Mouse (Mus musculus): ENCODE results near the gene 1700016C15Rik. TPM values are rescaled to one million over a fixed set of nuclear protein-coding genes. Genes with fewer than 3 reads are reported as not detected.

Gene 1700016C15Rik
- polyA plus RNA-seq, 1 experiment from 2014 or later: not detected

DNA sequence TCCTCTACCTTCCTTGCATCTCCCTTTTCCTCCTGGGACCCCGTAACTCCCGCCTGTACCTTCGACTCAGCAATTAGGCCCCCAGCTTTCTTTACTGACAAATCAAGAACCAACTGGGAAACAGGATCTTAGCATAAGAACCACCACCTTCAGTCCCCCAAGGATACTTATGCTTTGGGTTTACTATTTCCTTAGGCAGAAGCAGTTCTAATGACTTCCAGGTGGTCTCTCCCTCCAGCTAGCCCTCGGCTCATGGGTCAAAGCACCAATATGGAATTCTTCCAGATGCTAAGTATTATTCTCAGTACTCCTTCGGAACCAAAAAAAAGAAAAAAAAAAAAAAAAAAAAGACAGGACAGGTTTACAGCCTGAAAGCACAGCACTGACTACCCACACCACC is 27.6 kb downstream of the 1700016C15Rik start:
- Histone ChIP-seq H3K9me3 (replicated peaks) (no peaks in the 10 kb centered on the region), H3K27me3 (replicated peaks) (no peaks in the 10 kb centered on the region), H3K4me2 (no peak overlapping the region), H3K27ac (no peak overlapping the region), H3K36me3 (peaks cover 6% of the 10 kb centered on the region), H3K4me1 (no peaks in the 10 kb centered on the region), H3K4me3 (no peak overlapping the region), H3K9ac (no peak overlapping the region)
- ATAC-seq: no peak
- 76% methylated on average over 5 of the region's 5 CpGs for WGBS (ENCODE audit: insufficient replicate concordance)

DNA sequence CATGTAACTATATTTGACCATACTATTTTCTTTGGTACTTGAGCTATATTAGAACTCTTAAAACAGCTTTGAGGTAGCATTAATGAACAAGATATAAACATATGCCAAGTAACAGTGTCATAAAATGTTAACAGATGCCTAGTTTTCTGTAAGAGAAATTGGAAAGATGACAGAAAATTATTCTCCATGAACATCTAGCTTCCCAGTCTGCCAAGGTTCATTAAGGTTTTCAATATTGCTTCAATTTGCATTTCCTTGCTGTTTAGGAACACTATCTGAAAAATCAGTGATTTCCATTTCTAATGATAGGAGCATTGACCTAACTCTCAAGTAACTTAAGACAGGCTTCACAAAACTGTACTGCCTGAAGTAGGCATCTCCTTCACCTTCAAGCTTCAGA is 39.3 kb downstream of the 1700016C15Rik start:
- H3K4me1 ChIP-seq: no peaks in the 10 kb centered on the region
- no peaks in the 10 kb centered on the region for H3K27me3 ChIP-seq (replicated peaks)
- H3K36me3 ChIP-seq: peaks cover 77% of the 10 kb centered on the region
- ATAC-seq: no peak
- no peaks in the 10 kb centered on the region for H3K9me3 ChIP-seq (replicated peaks)
- H3K4me2 ChIP-seq: no peak overlapping the region
- no peak overlapping the region for H3K9ac ChIP-seq
- no peak overlapping the region for H3K27ac ChIP-seq
- H3K4me3 ChIP-seq: no peak overlapping the region

DNA sequence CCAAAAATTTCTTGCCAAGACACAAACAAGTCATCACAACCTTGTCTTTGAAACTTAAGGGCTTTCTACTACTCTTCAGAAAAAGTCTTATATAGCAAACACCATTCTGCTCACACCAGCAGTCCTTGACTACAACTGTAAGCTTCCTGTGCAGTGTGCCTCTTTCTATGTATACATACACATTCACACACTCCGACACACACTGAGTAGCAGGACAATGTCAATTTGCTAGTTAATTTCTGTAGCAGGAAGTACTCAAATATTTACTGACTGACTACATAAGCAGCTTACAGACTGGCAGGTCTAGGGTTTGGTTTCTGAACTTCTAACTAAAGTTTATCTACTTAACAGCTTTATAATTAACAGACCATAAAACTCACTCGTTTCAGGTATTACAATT is 47.8 kb downstream of the 1700016C15Rik start:
- peaks cover 66% of the 10 kb centered on the region for H3K36me3 ChIP-seq
- ATAC-seq: no peak

DNA sequence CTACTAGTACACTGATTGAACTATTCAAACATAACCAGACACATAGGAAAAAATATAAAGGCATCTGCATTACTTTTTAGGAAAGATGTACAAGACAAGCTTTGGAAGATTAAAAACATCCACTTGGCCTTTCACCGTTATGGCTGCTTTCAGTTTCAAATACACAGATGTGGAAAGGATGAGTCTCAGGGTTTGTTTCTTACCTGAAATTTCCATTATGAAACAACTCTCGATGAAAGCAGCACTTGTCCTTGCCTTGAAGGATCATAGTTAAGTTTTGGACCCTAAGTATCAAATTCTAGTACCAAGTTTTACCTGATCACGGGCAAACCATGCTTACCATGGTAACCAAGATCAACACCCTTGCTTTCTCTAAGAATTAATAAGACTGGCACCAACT is 63.2 kb downstream of the 1700016C15Rik start:
- WGBS (ENCODE audit: insufficient replicate concordance): 80% methylated on average over 3 of the region's 3 CpGs
- H3K4me2 ChIP-seq: no peak overlapping the region
- H3K9ac ChIP-seq: no peak overlapping the region

More for the DNA sequence above, 47.8 kb downstream of the 1700016C15Rik start:
- Histone ChIP-seq H3K27me3 (replicated peaks) (no peaks in the 10 kb centered on the region), H3K4me1 (no peaks in the 10 kb centered on the region), H3K9ac (no peak overlapping the region), H3K9me3 (replicated peaks) (no peaks in the 10 kb centered on the region), H3K4me2 (no peak overlapping the region), H3K27ac (no peak overlapping the region), H3K4me3 (no peak overlapping the region)
- 76% methylated on average over 2 of the region's 2 CpGs for WGBS (ENCODE audit: insufficient replicate concordance)

DNA sequence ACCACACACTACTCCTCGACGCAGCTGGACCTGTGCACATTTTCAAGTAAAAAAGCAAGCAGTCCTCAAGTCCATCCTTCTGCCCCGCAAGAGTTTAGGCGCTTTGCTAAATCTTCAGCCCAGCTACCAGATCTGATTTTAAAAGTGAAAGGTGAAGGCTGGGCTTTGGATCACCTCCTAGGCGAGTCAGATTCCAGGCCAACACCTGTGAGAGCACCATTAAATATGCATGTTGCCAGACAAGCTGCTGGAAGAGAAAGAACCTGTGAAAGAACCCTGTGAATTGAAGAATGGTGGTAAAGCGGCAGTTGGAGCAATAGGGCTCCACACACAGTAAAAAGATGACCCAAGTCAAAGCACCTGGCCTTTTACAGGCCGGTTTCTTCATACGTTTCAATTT is 65.3 kb downstream of the 1700016C15Rik start:
- Histone ChIP-seq H3K4me1 (peaks cover 34% of the 10 kb centered on the region), H3K27me3 (replicated peaks) (0 out of 2 replicates have a peak, but pooled peaks cover 5% of the 10 kb centered on the region), H3K4me2 (peak overlapping the region; percentile 90), H3K27ac (0 out of 2 replicates have a peak overlapping the region, but pooled peaks have one; percentile 8), H3K36me3 (peaks cover 6% of the 10 kb centered on the region; the same call in 1 of the 2 replicates), H3K9me3 (replicated peaks) (0 out of 2 replicates have a peak, but pooled peaks cover 2% of the 10 kb centered on the region), H3K9ac (peak overlapping the region; percentile 95), H3K4me3 (peak overlapping the region; percentile 93)
- WGBS (ENCODE audit: insufficient replicate concordance): 8% methylated on average over 8 of the region's 8 CpGs
- ATAC-seq: no peak

More for the DNA sequence above, 63.2 kb downstream of the 1700016C15Rik start:
- peaks cover 10% of the 10 kb centered on the region; the same call in 1 of the 2 replicates for H3K9me3 ChIP-seq (replicated peaks)
- no peak overlapping the region for H3K4me3 ChIP-seq
- H3K27me3 ChIP-seq (replicated peaks): no peaks in the 10 kb centered on the region
- no peak for ATAC-seq
- H3K36me3 ChIP-seq: peaks cover 14% of the 10 kb centered on the region; the same call in 1 of the 2 replicates
- H3K27ac ChIP-seq: no peak overlapping the region
- H3K4me1 ChIP-seq: peaks cover 37% of the 10 kb centered on the region

DNA sequence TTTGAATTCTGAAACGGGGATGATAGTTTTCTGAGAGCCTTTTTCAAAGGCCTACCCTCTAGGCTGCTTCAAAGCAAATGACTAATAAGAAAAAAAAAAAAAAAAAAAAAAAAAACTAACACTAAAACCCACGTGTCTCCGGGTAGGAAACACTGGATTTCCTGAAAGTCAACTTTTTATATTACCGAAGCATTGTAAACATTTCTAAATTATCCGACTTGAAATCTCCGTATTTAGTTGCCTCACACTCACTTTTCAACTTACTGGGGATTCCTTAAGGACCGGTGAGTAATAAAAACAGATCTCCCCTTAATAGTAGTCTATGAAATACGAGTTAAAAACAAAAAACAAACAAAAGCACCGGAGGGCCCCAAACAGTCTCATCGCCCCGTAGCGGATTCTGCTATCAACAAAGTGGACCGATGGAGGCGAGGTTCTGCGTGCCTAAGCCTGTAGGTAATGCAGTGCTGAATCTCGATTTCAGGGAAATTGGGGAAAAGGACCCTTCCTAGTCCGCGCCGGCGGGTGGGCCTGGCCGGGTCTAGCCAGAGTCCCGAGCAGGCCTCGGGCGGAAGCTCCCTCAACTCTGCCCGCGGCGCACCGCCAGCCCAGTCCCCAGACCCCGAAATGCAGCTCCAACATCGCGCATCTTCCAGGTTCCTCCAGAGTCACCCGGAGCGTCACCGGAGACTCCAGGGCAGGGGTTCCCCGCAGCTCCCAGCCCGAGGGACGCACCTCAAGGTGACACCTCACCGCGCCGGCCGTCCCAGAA is 66.0 kb downstream of the 1700016C15Rik start:
- no peak for ATAC-seq
- H3K27ac ChIP-seq: peak overlapping the region; percentile 95
- H3K4me2 ChIP-seq: peak overlapping the region; percentile 90
- 0 out of 2 replicates have a peak, but pooled peaks cover 5% of the 10 kb centered on the region for H3K27me3 ChIP-seq (replicated peaks)
- no peaks in the 10 kb centered on the region for H3K9me3 ChIP-seq (replicated peaks)
- under 1% methylated on average over 41 of the region's 41 CpGs for WGBS (ENCODE audit: insufficient replicate concordance)
- peaks cover 34% of the 10 kb centered on the region for H3K4me1 ChIP-seq
- peak overlapping the region; percentile 95 for H3K9ac ChIP-seq
- H3K36me3 ChIP-seq: no peaks in the 10 kb centered on the region; the same call in 1 of the 2 replicates
- peak overlapping the region; percentile 93 for H3K4me3 ChIP-seq

DNA sequence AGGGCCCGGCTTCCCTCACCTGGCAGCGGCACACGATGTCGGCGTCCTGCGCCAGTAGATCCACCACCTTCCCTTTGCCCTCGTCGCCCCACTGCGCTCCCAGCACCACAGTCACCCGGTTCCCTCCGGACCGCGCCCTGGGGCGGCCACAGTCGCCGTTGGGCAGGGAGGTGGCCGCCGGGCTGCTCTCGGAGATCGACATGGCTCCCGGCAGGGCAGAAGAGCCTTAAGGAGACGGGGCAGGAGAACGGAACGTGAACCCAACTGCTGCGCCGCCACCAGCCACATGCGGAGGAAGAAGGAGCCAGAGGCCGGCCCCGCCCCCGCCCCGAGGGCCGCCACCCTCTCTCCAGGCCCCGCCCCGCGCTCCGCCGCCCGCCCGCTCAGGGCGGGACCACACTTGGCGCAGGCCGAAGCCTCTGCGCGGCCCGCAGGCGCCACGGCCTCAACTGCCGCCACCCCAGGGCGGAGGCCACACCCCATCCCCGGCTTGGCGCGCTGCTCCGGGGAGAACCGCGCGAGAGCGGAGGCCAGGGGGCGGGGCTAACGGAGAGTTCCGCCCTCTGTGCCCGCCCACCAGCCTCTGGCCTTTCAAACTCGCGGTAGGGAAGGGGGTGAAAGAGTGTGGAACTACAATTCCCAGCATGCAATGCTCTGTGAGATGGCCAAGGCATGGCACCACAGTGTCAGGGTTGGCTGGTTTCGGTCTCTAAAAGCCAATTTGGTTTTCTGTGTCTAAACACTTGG is 66.8 kb downstream of the 1700016C15Rik start, which contains the start of gene Adss:
TSS of gene Adss (minus strand) at position 319 of the 747 bp plus-strand sequence.
- Histone ChIP-seq H3K9ac (peak within 1 kb of the TSS; percentile 95), H3K27me3 (replicated peaks) (0 out of 2 replicates have a peak, but pooled peaks cover 5% of the 10 kb centered on the region), H3K4me2 (peak within 1 kb of the TSS; percentile 90), H3K4me1 (peaks cover 34% of the 10 kb centered on the region), H3K9me3 (replicated peaks) (no peaks in the 10 kb centered on the region), H3K36me3 (no peaks in the 10 kb centered on the region), H3K27ac (peak within 1 kb of the TSS; percentile 95), H3K4me3 (peak within 1 kb of the TSS; percentile 93)
- peak; percentile 99 for ATAC-seq
- WGBS (ENCODE audit: insufficient replicate concordance): under 1% methylated on average over 62 of the region's 64 CpGs

DNA sequence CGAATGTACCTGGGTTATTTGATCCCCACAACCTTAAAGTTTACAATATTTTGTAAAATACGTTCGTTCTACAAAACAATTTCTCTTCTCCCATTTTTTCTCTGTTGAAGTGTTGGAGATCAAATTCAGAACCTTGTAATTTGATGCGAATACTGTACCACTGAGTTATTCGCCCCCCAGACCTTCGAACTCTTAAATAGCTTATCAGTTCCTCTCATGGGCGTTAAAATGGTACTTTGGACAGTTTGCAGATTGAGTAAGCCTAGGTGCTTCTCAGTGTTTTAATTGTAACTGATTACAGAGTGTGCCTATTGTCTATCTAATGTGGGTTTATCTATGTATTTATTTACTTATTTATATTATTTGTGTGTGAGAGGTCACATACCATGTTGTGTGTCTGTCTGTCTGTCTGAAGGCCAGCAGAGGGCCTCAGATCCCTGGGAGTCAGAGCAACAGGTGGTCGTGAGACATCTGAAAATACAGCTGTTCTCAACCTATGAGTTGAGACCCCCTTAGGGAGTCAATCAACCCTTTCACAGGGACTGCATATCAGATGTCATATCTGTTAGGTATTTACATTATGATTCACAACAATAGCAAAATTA is 67.6 kb downstream of the 1700016C15Rik start:
- ATAC-seq: no peak
- H3K36me3 ChIP-seq: no peaks in the 10 kb centered on the region
- H3K27ac ChIP-seq: no peak overlapping the region; the same call in 1 of the 2 replicates
- H3K4me2 ChIP-seq: peak overlapping the region; percentile 63
- WGBS (ENCODE audit: insufficient replicate concordance): 52% methylated on average over 8 of the region's 8 CpGs
- H3K4me3 ChIP-seq: peak overlapping the region; percentile 93; the same call in 1 of the 2 replicates
- H3K27me3 ChIP-seq (replicated peaks): 0 out of 2 replicates have a peak, but pooled peaks cover 5% of the 10 kb centered on the region
- peaks cover 33% of the 10 kb centered on the region for H3K4me1 ChIP-seq
- H3K9ac ChIP-seq: no peak overlapping the region; the same call in 1 of the 2 replicates
- no peaks in the 10 kb centered on the region for H3K9me3 ChIP-seq (replicated peaks)

Other genes starting within 250 kb of the 1700016C15Rik start
- gene Adss, start 66.7 kb downstream of the 1700016C15Rik start, polyA plus RNA-seq (2016; fragmentation: Nextera tagmentation; extraction: Ambion mirVana): 23.7 and 25.4 TPM in 2 replicates

Measured in liver, embryonic 12.5 days (tissue).